Mouse (Mus musculus) neural tube, embryonic 13.5 days (tissue): ENCODE measurements around the gene Dtx1. TPM values are rescaled to one million over a fixed set of nuclear protein-coding genes. Genes with fewer than 3 reads are reported as not detected.

Experiments used
- ATAC-seq: fragments of 200-750 bp; cut with Nextera tagmentation; 2 replicates; pipeline ENCODE4 v1.8.0; 2017; ENCODE audit warnings: low read depth, mild to moderate bottlenecking, moderate TSS enrichment, moderate library complexity
- H3K27ac ChIP-seq: fragments of 300-500 bp; sonication (generic); replicated peaks from 2 replicates; pipeline ENCODE4 v1.5.1; 2015; ENCODE audit warnings: moderate library complexity, mild to moderate bottlenecking, inconsistent platforms
- H3K27me3 ChIP-seq: fragments of 300-500 bp; sonication (generic); 2 replicates; pipeline ENCODE4 v1.6.1; 2015; ENCODE audit warnings: mild to moderate bottlenecking, inconsistent platforms
- H3K36me3 ChIP-seq: fragments of 300-500 bp; sonication (generic); 2 replicates; pipeline ENCODE4 v1.6.1; 2015; ENCODE audit warnings: mild to moderate bottlenecking, inconsistent platforms
- H3K4me1 ChIP-seq: fragments of 300-500 bp; sonication (generic); replicated peaks from 2 replicates; pipeline ENCODE4 v1.6.1; 2015; ENCODE audit warnings: inconsistent platforms
- H3K4me2 ChIP-seq: fragments of 300-500 bp; sonication (generic); 2 replicates; pipeline ENCODE4 v1.6.1; 2015; ENCODE audit warnings: inconsistent platforms, mild to moderate bottlenecking, moderate library complexity
- H3K4me3 ChIP-seq: fragments of 300-500 bp; sonication (generic); 2 replicates; pipeline ENCODE4 v1.5.1; 2015; ENCODE audit warnings: mild to moderate bottlenecking, inconsistent platforms
- H3K9ac ChIP-seq: fragments of 300-500 bp; sonication (generic); 2 replicates; pipeline ENCODE4 v1.6.1; 2015; ENCODE audit warnings: moderate library complexity, mild to moderate bottlenecking, inconsistent platforms
- H3K9me3 ChIP-seq: fragments of 300-500 bp; sonication (generic); 2 replicates; pipeline ENCODE4 v1.6.1; 2016; ENCODE audit warnings: inconsistent platforms
- WGBS: fragments of 180-500 bp; shearing (Covaris S2); methylation state at CpG from one replicate; pipeline ENCODE4 v1.1.7; 2015; 5-methylcytosine and 5-hydroxymethylcytosine counted together
- polyA plus RNA-seq: library from polyadenylated mRNA; unstranded; fragments of >200 nt; fragmentation: Nextera tagmentation; extraction: Ambion mirVana; gene quantifications from 2 replicates; pipeline ENCODE4 v1.2.1, GENCODE M21; 2015

Dtx1 gene
- polyA plus RNA-seq, result 37.3 and 39.6 TPM in 2 replicates

- H3K9ac ChIP-seq, result peak within 1 kb of the TSS; percentile 95
- peak within 1 kb of the TSS; percentile 85 for H3K4me2 ChIP-seq
- H3K4me1 ChIP-seq, result peaks cover 59% of the 10 kb centered on the region
- no peaks in the 10 kb centered on the region for H3K36me3 ChIP-seq
- peaks cover 79% of the 10 kb centered on the region for H3K27me3 ChIP-seq
- peak within 1 kb of the TSS; percentile 76 for H3K4me3 ChIP-seq
- no peaks in the 10 kb centered on the region for H3K9me3 ChIP-seq
- no peak for ATAC-seq
- H3K27ac ChIP-seq, result peak within 1 kb of the TSS; percentile 92
- WGBS, result 36% methylated on average over 3 of the region's 3 CpGs
Measured at GRCm38 (mm10) chr5:120711827-120712226, at the start of gene Dtx1. Gene Dtx1, minus strand, starts transcription at chr5:120711927.

GRCm38 (mm10) chr5:120754215-120754614 is 42.5 kb upstream of the Dtx1 start:
- 82% methylated on average over 4 of the region's 4 CpGs for WGBS
- Histone ChIP-seq H3K27me3 (no peaks in the 10 kb centered on the region), H3K4me3 (no peak overlapping the region), H3K9me3 (no peaks in the 10 kb centered on the region), H3K36me3 (no peaks in the 10 kb centered on the region), H3K4me2 (no peak overlapping the region), H3K9ac (no peak overlapping the region), H3K27ac (no peak overlapping the region), H3K4me1 (no peaks in the 10 kb centered on the region)
- no peak for ATAC-seq

- WGBS, result 77% methylated on average over 3 of the region's 3 CpGs
- Histone ChIP-seq H3K4me1 (no peaks in the 10 kb centered on the region), H3K9ac (no peak overlapping the region), H3K27me3 (no peaks in the 10 kb centered on the region), H3K27ac (no peak overlapping the region), H3K36me3 (no peaks in the 10 kb centered on the region), H3K9me3 (no peaks in the 10 kb centered on the region), H3K4me2 (no peak overlapping the region), H3K4me3 (no peak overlapping the region)
- no peak for ATAC-seq
Measured at GRCm38 (mm10) chr5:120752786-120753185, 41.1 kb upstream of the Dtx1 start.

GRCm38 (mm10) chr5:120751206-120751605 is 39.5 kb upstream of the Dtx1 start:
- Histone ChIP-seq H3K4me1 (peaks cover 2% of the 10 kb centered on the region; the same call in 1 of the 2 replicates), H3K9ac (no peak overlapping the region)
- 74% methylated on average over 3 of the region's 3 CpGs for WGBS

GRCm38 (mm10) chr5:120749688-120750087 is 38.0 kb upstream of the Dtx1 start, which contains the start of gene Oas2:
Gene Oas2, minus strand, starts transcription at chr5:120749853.
- Histone ChIP-seq H3K4me3 (no peak within 1 kb of the TSS), H3K27ac (no peak within 1 kb of the TSS), H3K36me3 (no peaks in the 10 kb centered on the region), H3K4me2 (no peak within 1 kb of the TSS), H3K9me3 (no peaks in the 10 kb centered on the region), H3K4me1 (peaks cover 7% of the 10 kb centered on the region; the same call in 1 of the 2 replicates), H3K27me3 (0 out of 2 replicates have a peak, but pooled peaks cover 5% of the 10 kb centered on the region), H3K9ac (no peak within 1 kb of the TSS)
- 66% methylated on average over 5 of the region's 5 CpGs for WGBS
- ATAC-seq, result no peak

More at GRCm38 (mm10) chr5:120751206-120751605, 39.5 kb upstream of the Dtx1 start:
- no peak overlapping the region for H3K4me3 ChIP-seq
- no peaks in the 10 kb centered on the region for H3K27me3 ChIP-seq
- no peaks in the 10 kb centered on the region for H3K9me3 ChIP-seq
- no peak for ATAC-seq
- no peaks in the 10 kb centered on the region for H3K36me3 ChIP-seq
- H3K27ac ChIP-seq, result no peak overlapping the region
- no peak overlapping the region for H3K4me2 ChIP-seq

GRCm38 (mm10) chr5:120746451-120746850 is 34.7 kb upstream of the Dtx1 start:
- WGBS, result 9% methylated on average over 5 of the region's 5 CpGs
- no peaks in the 10 kb centered on the region for H3K36me3 ChIP-seq
- H3K27me3 ChIP-seq, result peaks cover 5% of the 10 kb centered on the region; the same call in 1 of the 2 replicates
- no peak overlapping the region for H3K27ac ChIP-seq
- no peak for ATAC-seq
- peaks cover 7% of the 10 kb centered on the region; the same call in 1 of the 2 replicates for H3K4me1 ChIP-seq
- no peak overlapping the region for H3K4me3 ChIP-seq
- H3K9me3 ChIP-seq, result no peaks in the 10 kb centered on the region
- no peak overlapping the region for H3K9ac ChIP-seq
- no peak overlapping the region for H3K4me2 ChIP-seq

GRCm38 (mm10) chr5:120742125-120742524 is 30.4 kb upstream of the Dtx1 start:
- H3K4me3 ChIP-seq, result no peak overlapping the region
- peaks cover 5% of the 10 kb centered on the region; the same call in 1 of the 2 replicates for H3K27me3 ChIP-seq
- no peak overlapping the region for H3K9ac ChIP-seq
- no peaks in the 10 kb centered on the region for H3K36me3 ChIP-seq
- 36% methylated on average over 4 of the region's 4 CpGs for WGBS
- no peak overlapping the region for H3K27ac ChIP-seq
- H3K9me3 ChIP-seq, result no peaks in the 10 kb centered on the region
- no peak for ATAC-seq
- H3K4me2 ChIP-seq, result no peak overlapping the region
- peaks cover 7% of the 10 kb centered on the region; the same call in 1 of the 2 replicates for H3K4me1 ChIP-seq

- ATAC-seq, result no peak
- 73% methylated on average over 14 of the region's 14 CpGs for WGBS
Measured at GRCm38 (mm10) chr5:120734380-120734990, 22.8 kb upstream of the Dtx1 start.

GRCm38 (mm10) chr5:120733696-120734095 is 22.0 kb upstream of the Dtx1 start:
- no peak overlapping the region for H3K27ac ChIP-seq
- H3K4me3 ChIP-seq, result no peak overlapping the region
- H3K27me3 ChIP-seq, result no peaks in the 10 kb centered on the region
- H3K9ac ChIP-seq, result no peak overlapping the region
- no peak overlapping the region for H3K4me2 ChIP-seq
- no peaks in the 10 kb centered on the region for H3K4me1 ChIP-seq
- no peak for ATAC-seq
- H3K9me3 ChIP-seq, result no peaks in the 10 kb centered on the region
- 100% methylated on average over 3 of the region's 3 CpGs for WGBS
- no peaks in the 10 kb centered on the region for H3K36me3 ChIP-seq

More at GRCm38 (mm10) chr5:120734380-120734990, 22.8 kb upstream of the Dtx1 start:
- H3K27ac ChIP-seq, result no peak overlapping the region
- H3K4me3 ChIP-seq, result no peak overlapping the region
- H3K36me3 ChIP-seq, result no peaks in the 10 kb centered on the region
- no peaks in the 10 kb centered on the region for H3K4me1 ChIP-seq
- H3K9me3 ChIP-seq, result no peaks in the 10 kb centered on the region
- no peak overlapping the region for H3K9ac ChIP-seq
- H3K4me2 ChIP-seq, result no peak overlapping the region
- H3K27me3 ChIP-seq, result no peaks in the 10 kb centered on the region

GRCm38 (mm10) chr5:120732740-120733139 is 21.0 kb upstream of the Dtx1 start:
- no peaks in the 10 kb centered on the region for H3K9me3 ChIP-seq
- no peaks in the 10 kb centered on the region for H3K4me1 ChIP-seq
- no peak overlapping the region for H3K27ac ChIP-seq
- H3K36me3 ChIP-seq, result no peaks in the 10 kb centered on the region
- H3K9ac ChIP-seq, result no peak overlapping the region
- H3K4me2 ChIP-seq, result no peak overlapping the region
- H3K4me3 ChIP-seq, result no peak overlapping the region
- no peaks in the 10 kb centered on the region for H3K27me3 ChIP-seq
- no peak for ATAC-seq
- 78% methylated on average over 1 of the region's 1 CpGs for WGBS

GRCm38 (mm10) chr5:120729319-120729718 is 17.6 kb upstream of the Dtx1 start:
- 64% methylated on average over 10 of the region's 10 CpGs for WGBS
- no peak overlapping the region for H3K4me2 ChIP-seq
- H3K27ac ChIP-seq, result no peak overlapping the region
- no peaks in the 10 kb centered on the region for H3K36me3 ChIP-seq
- no peak overlapping the region for H3K9ac ChIP-seq
- no peaks in the 10 kb centered on the region for H3K4me1 ChIP-seq
- H3K27me3 ChIP-seq, result no peaks in the 10 kb centered on the region; the same call in 1 of the 2 replicates
- no peaks in the 10 kb centered on the region for H3K9me3 ChIP-seq
- no peak overlapping the region for H3K4me3 ChIP-seq
- no peak for ATAC-seq

GRCm38 (mm10) chr5:120725811-120726455 is 14.2 kb upstream of the Dtx1 start:
- Histone ChIP-seq H3K4me1 (no peaks in the 10 kb centered on the region), H3K4me2 (no peak overlapping the region), H3K9me3 (peaks cover 4% of the 10 kb centered on the region; the same call in 1 of the 2 replicates), H3K27ac (no peak overlapping the region), H3K27me3 (no peaks in the 10 kb centered on the region; the same call in 1 of the 2 replicates), H3K4me3 (no peak overlapping the region), H3K9ac (no peak overlapping the region), H3K36me3 (no peaks in the 10 kb centered on the region)
- WGBS, result 47% methylated on average over 12 of the region's 12 CpGs
- no peak for ATAC-seq
